Mouse (Mus musculus) lung, postnatal 36 days (tissue): ENCODE results near the gene Cry2.
"Not testable (repeated sequence)": the region's sequence is repeated elsewhere in the genome, so short reads cannot be mapped to it uniquely, and the experiment has no call there.

ENCODE experiments used
- DNase-seq: peaks from one replicate; pipeline ENCODE4 v3.0.0; 2022; ENCODE audit warnings: mixed read lengths

Gene Cry2

DNA sequence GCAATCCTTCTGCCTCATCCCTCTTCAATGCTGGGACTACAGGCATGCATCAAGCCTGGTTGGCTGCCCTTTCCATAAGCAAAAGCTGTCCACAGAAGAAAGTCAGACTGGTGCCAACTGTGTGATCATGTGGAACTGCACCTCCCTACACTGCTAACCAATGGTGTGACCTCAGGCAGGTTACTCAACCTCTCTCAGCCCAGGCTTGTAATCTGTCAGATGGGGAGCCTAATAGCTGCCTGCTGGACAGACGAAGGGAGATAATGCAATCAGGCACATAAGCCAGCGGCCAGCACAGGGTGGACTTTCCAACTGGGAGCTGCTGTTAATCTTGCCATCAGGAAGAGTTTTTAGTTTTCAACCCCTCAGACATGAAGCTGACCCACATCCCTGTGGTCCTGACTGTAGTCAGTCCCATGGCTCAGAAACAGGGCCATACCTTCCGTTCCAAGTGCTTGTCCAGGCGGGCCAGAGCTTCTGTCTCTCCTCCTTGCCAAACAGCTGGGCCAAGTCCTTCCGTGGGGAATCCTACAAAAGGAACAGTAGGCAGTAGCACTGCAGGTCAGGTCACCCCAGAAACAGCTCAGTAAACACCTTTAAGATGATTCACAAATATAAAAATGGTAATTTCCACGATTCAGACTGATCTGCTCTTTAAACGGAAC lies 12.0 kb downstream of the Cry2 start:
- DNase-seq: no peak

DNA sequence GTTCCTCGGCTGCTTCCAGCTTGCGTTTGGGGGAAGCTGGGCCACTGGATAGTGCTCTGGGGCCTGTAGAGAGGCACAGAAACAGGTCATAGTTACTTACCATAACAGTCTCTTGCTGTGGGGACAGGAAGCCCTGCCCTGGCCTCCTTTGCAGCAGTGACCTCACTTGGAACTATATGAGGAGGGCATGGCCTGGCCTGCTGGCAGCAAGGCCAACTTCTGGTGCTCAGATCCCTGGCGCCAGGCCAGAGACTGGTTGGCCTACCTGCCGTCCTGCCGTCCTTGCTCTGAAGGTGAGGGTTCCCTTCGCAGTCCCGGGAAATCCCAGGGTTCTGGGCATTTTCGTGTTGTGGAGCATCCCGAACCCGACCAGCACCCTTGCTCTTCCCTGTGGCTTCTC lies 22.1 kb downstream of the Cry2 start:
- DNase-seq: no peak

DNA sequence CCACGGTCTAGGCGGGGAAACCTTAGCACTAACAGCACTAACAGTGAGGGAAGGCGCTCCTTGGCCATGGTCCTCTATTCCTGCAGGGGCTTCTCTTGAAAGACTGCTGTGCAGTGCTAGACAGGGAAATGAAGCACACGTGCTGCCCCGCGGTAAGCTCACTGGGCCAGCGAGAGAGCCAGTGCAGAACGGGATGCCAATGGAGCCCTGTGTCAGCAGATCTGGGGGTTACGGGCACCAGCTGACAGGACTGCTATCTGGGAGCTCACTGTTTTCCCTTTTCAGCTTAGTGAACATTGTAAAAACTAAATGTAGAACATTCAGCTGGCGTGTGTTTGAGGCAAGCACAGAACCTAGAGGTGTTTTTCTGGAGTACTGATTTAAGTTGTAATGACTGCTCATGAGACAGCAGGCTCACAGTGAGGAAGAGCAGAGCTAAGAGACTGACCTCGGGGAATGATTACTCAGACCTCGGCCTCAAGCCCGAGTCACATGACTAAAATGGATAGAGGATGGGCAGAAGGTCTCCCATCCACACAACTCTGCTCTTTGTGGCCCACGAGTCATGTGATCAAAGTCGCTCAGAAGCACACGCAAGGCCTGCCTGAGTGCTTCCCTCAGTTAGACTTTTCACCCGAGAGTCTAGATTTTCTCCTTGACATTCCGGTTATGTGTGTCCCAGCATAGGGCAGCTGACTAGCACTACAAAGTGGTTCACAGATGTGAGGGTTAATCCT lies 25.4 kb downstream of the Cry2 start:
- no peak for DNase-seq

DNA sequence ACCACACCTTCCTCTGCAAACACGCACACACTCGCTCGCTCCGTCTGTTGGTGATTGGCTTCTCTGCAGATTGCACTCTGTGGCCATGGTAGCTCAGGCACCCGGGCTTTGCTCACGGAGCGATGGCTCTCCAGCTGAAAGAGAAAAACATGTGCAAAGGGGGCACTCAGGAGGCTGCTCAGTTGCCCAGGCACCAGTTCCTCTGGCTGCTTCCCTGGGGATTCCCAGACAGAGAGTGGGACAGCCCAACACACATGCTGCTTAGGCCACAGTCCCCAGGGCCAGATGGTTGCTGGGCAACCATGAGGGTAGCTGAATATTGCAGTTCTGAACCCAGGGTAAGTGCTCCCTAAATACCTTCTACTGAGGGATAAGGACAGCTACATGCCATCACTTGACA lies 28.2 kb downstream of the Cry2 start:
- DNase-seq: peak; percentile 44

DNA sequence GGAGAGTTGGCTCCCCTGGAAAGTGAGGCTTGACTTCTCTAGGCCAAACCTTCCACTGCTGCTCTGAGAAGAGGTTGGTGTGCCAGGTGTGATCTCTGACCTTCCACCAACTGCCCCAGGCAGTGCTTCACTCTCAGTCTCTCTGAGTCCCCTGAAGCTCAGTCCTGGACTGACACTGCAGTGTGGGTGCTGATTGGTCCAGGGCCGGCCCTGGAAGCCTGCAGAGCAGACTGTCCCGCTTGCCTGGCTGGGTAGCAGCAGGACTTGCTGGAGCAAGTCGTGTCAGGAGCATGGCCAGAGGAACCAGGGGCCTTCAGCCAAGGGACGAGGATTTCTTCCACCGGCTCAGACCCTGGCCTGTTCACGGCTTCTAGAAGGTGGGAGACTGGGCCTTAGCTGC lies 29.1 kb downstream of the Cry2 start:
- DNase-seq: no peak

DNA sequence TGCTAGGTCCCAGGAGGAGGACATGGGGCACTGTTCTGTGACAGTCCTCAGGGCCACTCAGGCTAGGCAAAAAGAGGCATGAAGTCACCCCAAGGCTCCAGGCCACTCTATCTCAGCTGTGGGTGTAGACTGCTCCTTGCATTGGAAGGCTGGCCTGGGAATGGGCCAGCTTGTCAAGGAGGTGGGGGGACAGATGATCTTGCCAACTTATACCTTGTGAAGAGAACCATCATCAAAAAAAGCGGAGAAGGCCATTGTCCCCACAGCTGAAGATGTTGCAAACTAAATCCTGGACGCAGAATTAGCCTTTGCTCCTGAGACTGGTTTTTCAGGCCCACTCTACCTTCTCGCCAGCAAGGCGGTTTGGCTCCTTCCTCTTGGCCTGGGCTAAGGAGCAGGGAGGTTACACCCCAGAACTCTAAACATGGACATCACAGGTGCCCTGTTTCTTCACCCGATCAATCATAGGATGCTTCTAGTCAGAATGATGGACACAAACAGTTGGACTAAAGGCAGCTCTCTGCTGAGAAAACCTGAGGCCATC lies 30.0 kb downstream of the Cry2 start:
- no peak for DNase-seq

DNA sequence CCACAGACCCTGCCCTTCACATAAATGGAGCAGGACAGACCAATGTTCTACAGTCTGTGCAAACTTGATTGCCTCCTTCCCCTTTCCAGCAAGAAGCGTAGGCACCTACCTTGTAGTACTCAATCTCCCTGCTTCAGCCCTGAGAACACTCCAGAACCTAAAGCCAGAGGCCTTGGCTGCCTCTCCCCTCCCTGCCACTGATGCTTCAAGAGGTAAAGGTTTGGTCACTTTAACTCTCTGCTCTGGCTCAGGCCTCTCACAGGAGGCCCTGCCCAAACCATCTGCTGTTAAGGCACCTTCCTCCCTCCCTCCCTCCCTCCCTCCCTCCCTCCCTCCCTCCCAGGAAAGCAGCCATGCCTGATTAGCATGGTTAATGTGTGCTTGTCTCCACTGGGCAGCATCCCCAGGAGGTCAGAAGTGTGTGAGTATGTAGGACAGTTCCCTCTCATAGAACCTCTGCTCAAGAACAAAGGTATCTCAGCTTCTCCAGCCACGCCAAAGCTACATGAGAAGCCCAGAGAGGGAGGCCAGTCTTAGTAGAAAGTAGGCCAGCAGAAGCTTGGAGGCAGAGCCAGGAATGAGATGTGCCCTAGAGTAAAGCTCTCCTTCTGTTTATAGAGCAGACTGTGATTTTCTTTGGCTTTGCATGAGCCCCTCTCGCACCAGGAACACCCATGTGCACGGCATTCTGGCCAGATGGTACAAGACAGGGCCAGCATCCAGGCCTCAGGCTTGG lies 31.1 kb downstream of the Cry2 start:
- DNase-seq: no peak

DNA sequence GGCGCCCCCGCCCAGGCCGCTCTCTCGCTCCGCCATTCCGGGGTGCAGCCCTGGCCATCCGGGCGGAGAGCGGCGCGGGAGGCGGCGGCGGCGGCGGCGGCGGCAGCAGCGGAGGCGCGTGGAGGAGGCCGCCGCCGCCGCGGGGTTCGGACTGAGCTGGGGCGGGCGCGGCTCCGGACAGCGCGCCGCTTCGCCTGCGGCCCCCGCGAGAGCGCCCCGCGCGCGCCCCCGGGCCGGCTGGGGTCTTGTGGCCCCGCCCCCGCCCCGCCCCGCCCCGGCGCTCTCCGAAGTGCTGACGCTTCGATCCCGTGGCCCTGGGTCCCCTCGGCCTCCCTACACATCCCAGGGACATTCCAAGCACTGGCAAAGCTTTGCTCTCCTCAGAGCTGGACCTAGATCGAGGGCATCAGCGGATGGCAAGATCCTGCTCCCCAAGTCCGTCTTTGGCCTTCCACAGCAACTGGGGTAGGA lies 32.7 kb downstream of the Cry2 start, which contains the start of gene Mapk8ip1:
Gene Mapk8ip1 (minus strand): TSS at position 173 of the 471 bp plus-strand sequence.
- no peak for DNase-seq

DNA sequence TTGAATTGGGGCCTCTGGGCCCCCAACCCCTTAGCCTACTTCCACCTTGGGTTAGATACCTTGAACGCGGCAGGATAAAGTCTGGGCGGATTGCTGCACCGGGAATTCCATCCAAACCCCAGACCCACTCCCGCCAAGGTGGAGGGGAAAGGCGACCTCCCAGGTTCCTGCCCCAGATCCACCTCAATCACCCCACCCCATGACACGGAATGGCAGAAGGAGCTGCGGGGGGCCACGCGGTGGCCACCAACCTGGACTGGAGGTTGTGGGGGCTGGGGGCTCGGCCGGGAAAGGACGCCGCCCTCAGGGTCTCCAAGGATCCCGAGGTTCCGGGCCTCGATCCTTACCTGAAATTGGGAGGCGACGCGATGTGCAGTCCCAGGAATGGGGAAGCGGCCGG lies 33.2 kb downstream of the Cry2 start:
- no peak for DNase-seq

DNA sequence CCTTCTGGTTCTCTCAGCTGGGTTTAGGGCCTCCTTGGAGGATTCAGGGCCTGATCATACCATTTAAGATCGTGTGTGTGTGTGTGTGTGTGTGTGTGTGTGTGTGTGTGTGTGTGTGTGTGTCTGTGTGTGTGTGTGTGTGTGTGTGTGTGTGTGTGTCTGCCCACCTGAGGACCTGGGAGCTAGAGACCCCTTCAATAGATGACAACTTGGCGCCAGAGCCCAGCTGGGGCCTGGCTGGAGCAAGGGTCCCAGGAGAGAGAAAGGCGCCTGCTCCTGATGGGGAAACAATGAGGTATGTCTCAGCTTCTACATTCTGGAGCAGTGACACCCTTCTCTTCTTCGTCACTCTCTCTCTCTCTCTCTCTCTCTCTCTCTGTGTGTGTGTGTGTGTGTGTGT lies 34.0 kb downstream of the Cry2 start:
- not testable (repeated sequence) for DNase-seq

DNA sequence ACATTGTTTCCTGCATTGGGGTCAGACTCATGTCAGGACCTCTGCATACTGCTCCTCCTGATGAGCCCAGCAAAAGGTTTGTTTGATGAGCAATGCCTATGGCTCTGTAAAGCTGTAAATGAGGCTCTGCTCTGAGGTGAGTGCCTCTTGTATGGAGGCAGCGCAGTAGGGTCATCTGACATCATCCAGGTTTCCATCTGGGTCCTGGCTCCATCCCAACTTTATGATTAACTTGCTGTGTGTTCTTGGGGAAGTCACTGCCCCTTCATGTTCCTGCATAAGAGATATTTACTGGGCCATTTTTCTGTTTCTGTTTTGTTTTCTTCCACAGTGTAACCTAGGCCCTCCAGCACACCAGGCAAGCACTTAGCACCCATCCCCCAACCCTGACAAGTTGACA lies 36.4 kb downstream of the Cry2 start:
- no peak for DNase-seq

DNA sequence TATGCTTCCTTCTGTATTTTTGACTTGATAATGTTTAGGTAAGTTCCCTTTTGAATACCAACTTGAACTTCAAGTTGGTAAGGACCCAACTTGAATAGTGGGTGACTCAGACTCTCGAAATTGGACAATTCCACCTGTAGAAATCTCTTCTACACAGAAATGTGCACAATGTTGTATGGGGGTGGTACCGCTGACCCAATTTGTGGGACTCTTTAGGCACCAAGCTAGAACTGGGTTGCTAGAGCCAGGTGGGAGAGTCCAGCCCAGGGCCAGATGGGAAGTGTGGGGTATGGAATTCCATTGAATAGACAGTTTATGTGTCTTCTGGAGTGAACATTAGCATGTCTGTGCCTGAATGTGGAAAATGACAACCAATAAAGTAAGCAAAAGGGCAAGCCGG lies 38.3 kb downstream of the Cry2 start:
- DNase-seq: no peak

DNA sequence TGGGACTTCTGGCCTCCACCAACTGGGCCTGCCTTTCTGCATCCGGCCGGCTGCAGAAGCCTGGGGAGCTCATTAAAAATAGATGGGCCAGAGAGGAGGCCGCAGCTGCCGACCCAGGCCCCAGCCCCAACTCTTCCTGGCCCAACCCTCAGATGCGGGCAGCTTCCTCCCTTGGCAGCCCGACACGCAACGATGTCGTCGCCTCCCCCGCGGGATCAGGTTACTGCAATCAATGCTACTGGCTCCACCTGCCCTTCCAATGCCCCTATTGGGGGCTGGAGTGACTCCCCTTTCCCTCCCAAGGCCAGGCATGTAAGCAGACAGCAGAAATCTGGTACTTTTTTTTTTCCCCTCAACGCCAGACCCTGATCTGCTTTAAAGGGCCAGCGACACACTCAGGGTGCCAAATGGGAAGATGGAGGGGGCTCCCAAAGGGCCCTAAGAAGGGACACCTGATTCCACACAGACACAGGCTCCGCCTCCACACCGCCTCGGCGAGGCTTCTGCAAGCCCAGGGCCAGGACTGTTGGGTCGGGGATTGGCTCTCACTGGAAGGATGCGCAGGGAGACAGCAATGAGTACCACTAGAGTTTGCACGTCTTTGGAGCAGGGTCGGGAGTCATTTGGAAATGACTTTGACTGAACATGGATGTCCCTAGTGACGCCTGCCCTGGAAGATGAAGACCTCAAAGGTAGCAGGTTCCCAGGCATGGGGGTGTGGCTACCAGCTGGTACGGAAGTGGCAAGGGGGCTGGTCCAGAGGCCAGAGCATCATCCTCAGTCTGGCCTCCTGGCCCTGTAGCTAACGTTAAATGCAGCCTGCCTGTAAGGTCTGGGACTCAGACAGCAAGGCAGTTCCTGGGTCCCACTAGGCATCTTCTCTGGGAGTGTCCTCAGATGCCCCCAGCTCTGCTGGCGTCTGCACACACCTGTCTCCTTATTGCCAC lies 41.3 kb downstream of the Cry2 start:
- no peak for DNase-seq

DNA sequence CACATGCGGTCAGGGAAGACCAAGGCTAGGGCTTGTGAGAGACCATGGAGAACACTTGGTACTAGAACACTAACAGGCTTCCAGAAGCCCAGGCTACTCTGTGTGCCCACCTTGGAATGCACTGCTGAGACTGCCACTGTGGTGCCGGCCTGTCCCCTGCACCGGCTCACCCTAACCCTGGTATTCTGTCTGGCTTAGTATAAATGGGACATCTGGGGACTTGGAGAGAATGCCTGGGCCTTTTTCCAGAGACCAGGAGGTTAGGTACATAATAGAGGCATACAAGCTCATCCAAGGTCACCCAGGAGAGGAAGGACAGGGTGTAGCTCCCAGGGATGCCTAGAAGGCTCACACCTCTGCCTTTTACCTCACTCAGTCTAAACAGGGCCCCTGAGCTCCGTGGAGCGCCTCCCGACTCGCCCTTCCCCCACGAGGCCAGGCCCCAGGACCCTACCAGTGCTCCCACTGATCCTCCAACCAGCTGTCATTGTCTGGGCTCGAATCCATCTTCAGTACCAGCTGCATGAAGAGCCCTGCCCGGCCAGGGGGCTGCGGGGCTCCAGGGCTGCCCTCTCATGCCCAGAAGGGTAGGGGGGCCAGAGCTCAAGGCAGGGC lies 42.0 kb downstream of the Cry2 start:
- no peak for DNase-seq

DNA sequence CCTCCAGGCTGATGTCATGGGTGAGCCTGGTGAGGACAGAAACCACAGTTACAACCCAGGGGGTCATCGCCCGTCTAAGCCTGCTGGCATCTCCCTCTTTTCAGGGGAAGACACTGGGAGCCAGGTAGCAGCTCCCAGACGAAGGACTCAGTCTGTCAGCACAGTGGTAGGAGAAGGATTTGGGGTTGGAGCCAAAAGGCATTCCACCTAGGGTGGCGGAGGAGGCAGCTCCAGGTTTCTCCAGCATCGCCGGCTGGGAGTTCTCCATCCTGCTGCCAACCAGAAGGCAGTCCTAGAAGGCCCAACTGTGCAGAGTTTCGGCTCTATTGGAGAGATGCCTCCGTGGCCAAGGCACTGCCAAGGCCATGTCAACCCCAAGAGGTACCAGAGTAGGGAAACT lies 42.7 kb downstream of the Cry2 start:
- DNase-seq: no peak

DNA sequence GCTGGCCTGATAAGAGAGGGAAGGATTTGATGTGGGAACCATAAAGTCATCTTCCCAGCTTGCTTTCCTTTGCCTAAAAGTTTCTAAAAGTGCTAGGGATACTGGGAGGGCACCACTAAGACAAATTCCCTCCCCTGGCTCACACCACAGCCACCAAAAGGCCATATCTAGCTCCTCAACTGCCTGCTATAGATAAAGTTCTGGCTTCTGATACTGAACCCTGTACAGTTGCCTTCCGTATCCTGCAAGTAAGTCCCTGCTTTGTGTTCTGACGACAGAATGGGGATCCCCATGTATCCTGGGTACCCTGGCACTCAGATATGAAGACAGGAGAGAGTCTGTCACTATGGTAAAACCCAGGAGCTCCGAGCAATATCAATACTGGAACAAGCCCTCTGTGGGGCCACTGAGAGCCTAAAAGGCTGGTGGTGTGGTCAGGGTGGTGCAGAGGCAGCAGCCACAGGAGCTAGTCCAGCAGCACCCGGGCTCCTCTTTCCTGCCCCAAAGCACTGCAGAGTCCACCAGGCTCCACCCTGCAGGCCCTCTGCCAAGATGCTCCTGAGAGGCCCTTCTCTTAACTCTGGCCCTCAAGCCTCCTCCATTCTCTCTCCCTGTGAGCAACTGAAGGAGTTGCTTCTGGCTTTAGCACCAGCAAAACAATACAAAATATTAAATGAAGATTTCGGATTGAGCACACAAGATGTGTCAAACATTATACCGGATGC lies 43.5 kb downstream of the Cry2 start:
- peak; percentile 81 for DNase-seq

DNA sequence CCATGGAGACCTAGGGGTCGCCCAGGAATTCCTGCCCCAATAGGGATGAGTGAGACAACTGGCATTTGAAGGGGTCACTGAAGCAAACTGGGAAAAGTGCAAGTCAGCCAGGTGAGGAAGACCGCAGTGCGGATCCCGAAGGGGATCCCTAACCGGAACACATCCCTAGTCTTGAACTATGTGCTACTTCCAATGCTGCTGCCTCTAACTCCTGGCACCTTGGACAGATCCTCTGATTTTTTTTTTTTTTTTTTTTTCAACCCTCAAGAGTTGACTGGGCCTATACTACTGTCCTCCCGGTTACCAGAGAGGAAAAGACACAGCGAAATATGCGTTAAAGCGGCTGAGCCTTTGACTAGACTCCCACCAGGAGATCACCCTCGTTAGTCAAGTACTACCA lies 44.2 kb downstream of the Cry2 start:
- no peak for DNase-seq

DNA sequence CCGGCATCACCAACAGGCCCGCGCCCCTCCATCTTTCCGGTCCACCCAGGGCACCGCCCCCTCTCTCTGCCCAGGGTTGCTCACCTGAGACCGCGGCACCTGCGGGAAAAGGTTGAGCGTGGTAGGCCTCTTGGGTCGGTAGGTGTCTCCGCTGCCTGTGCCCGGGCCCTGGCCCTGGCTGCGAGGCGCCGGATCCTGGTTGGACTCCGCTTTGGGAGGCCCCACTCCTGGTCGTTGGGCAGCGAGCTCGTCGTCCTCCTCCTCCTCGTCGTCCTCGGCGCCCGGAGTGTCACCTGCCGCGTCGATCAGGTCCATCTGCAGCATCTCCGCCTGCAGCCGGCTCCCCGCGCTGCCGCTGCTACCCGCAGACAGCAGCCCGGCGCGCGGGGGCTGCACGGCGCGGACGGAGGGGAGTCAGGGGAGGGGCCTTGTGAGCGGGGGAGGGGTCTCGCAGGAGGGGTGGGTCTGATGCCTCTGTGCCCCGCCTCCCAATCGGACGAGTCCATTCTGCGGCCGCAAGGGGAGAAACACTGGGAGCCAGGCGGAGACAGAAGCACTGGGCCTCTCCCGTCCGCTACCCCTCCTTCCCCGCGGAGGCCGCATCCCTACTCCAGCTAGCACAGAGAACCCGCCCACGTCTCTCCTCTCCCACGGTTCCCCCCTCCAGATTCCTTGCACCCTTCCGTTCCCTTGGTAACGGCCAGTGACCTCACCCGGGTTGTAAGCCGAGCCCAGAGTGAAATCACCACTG lies 44.8 kb downstream of the Cry2 start:
- peak; percentile 84 for DNase-seq

DNA sequence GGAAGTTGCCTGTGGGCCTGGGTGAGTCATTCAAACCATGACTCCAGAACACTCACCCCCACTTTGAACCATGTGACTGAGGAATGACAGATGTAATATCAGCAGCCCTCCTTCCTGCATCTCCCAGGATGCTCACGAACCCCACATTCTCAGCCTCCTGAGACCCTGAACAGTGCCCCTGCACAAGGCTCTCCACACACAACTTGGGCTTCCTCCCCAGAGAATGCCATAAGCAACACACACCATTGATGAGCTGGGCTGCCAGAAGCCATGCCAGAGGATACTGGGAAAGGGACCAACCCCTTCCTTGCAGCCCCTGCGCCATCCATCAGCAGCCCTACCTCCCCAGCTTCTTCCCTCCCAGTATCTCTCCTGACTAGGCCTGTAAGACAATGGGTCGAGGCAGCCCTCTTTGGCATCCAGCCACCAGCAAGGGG lies 45.7 kb downstream of the Cry2 start:
- no peak for DNase-seq

DNA sequence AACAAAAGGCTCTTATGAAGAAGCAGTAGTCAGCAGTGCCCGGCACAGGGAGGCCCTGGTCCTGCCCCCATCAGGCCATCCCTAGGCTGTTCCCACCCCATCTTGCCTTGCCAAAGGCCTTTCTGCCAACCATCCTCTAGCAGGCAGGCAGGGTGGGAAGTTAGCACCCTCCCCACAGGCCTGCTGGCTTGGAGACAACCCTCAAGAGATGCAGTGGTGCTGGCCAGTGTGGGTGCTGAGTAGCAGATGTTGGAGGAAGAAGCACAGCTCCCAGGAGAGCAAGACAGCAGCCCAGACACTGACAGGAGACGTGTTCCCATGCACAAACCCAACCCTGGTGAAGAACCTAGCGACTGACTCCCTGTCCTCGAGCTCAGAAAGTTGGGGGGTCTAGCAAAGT lies 46.2 kb downstream of the Cry2 start:
- no peak for DNase-seq
